Mouse (Mus musculus): ENCODE measurements around the gene Cnbd2. TPM values are rescaled to one million over a fixed set of nuclear protein-coding genes. Genes with fewer than 3 reads are reported as not detected.
A peak's percentile ranks its signal among the peaks of the same experiment; 100 is the strongest.

Cnbd2 gene
- polyA plus RNA-seq, 1 experiment from 2014 or later: 4.4 TPM

- H3K4me2 ChIP-seq (replicated peaks): peak within 1 kb of the TSS; percentile 96
- no peaks in the 10 kb centered on the region for H3K9me3 ChIP-seq
- peak within 1 kb of the TSS; percentile 58 for H3K27ac ChIP-seq
- H3K9ac ChIP-seq: peak within 1 kb of the TSS; percentile 78
- H3K4me1 ChIP-seq: peaks cover 26% of the 10 kb centered on the region
- 1% methylated on average over 68 of the region's 76 CpGs for WGBS
- H3K4me3 ChIP-seq: peak within 1 kb of the TSS; percentile 67
- no peaks in the 10 kb centered on the region for H3K36me3 ChIP-seq
- H3K27me3 ChIP-seq: peaks cover 70% of the 10 kb centered on the region
- ATAC-seq (ENCODE audit: low FRiP score, low read depth): peak; percentile 57
Observed at GRCm38 (mm10) chr2:156420694-156421380, 108.7 kb downstream of the Cnbd2 start, which contains the start of gene Epb41l1. TSS of gene Epb41l1 (plus strand) at chr2:156420909.

GRCm38 (mm10) chr2:156421381-156422110, 109.4 kb downstream of the Cnbd2 start:
- Histone ChIP-seq H3K4me1 (peaks cover 26% of the 10 kb centered on the region), H3K9me3 (no peaks in the 10 kb centered on the region), H3K9ac (peak overlapping the region; percentile 78), H3K27ac (no peak overlapping the region), H3K36me3 (no peaks in the 10 kb centered on the region), H3K27me3 (peaks cover 70% of the 10 kb centered on the region), H3K4me3 (peak overlapping the region; percentile 67), H3K4me2 (replicated peaks) (peak overlapping the region; percentile 96)
- peak; percentile 77 for ATAC-seq (ENCODE audit: low FRiP score, low read depth)
- WGBS: under 1% methylated on average over 35 of the region's 36 CpGs

- Histone ChIP-seq H3K36me3 (no peaks in the 10 kb centered on the region), H3K9me3 (no peaks in the 10 kb centered on the region), H3K9ac (no peak overlapping the region; the same call in 1 of the 2 replicates), H3K4me3 (peak overlapping the region; percentile 23), H3K27me3 (peaks cover 70% of the 10 kb centered on the region), H3K4me2 (replicated peaks) (peak overlapping the region; percentile 44), H3K4me1 (peaks cover 26% of the 10 kb centered on the region), H3K27ac (no peak overlapping the region)
- WGBS: 10% methylated on average over 8 of the region's 8 CpGs
- ATAC-seq (ENCODE audit: low FRiP score, low read depth): no peak
Observed at GRCm38 (mm10) chr2:156422631-156423030, 110.5 kb downstream of the Cnbd2 start.

- 70% methylated on average over 4 of the region's 4 CpGs for WGBS
- peaks cover 64% of the 10 kb centered on the region for H3K27me3 ChIP-seq
- no peak for ATAC-seq (ENCODE audit: low FRiP score, low read depth)
Observed at GRCm38 (mm10) chr2:156423672-156424071, 111.6 kb downstream of the Cnbd2 start.

More at GRCm38 (mm10) chr2:156423672-156424071, 111.6 kb downstream of the Cnbd2 start:
- Histone ChIP-seq H3K4me3 (no peak overlapping the region), H3K4me2 (replicated peaks) (no peak overlapping the region), H3K9me3 (no peaks in the 10 kb centered on the region), H3K36me3 (no peaks in the 10 kb centered on the region), H3K9ac (no peak overlapping the region), H3K4me1 (peaks cover 26% of the 10 kb centered on the region), H3K27ac (no peak overlapping the region)

Small RNAs within 50 kb of the gene (microRNA-seq; reads per million reads assigned to microRNA genes)
- gene Gm22758 (not detected), gene Gm22759 (not detected)

Other genes with a start within 250 kb of the Cnbd2 start
- gene Spag4, start 247.1 kb upstream of the Cnbd2 start, polyA plus RNA-seq (2015; fragmentation: Nextera tagmentation; extraction: Ambion mirVana): 3.9 and 4.3 TPM in 2 replicates
- gene Cpne1, start 200.3 kb upstream of the Cnbd2 start, polyA plus RNA-seq (2015; fragmentation: Nextera tagmentation; extraction: Ambion mirVana): 62.5 and 64.4 TPM in 2 replicates
- gene Rbm12, start 200.3 kb upstream of the Cnbd2 start, polyA plus RNA-seq (2015; fragmentation: Nextera tagmentation; extraction: Ambion mirVana): 28.8 and 36.8 TPM in 2 replicates
- 15.4 and 20.3 TPM in 2 replicates for gene Gm28036, start 185.2 kb upstream of the Cnbd2 start, polyA plus RNA-seq (2015; fragmentation: Nextera tagmentation; extraction: Ambion mirVana)
- gene Romo1, start 168.3 kb upstream of the Cnbd2 start, polyA plus RNA-seq (2015; fragmentation: Nextera tagmentation; extraction: Ambion mirVana): 382 and 393 TPM in 2 replicates
- 36.1 and 36.6 TPM in 2 replicates for gene Nfs1, start 168.1 kb upstream of the Cnbd2 start, polyA plus RNA-seq (2015; fragmentation: Nextera tagmentation; extraction: Ambion mirVana)
- 818 and 841 TPM in 2 replicates for gene Rbm39, start 132.1 kb upstream of the Cnbd2 start, polyA plus RNA-seq (2015; fragmentation: Nextera tagmentation; extraction: Ambion mirVana)
- gene Phf20, start 115.8 kb upstream of the Cnbd2 start, polyA plus RNA-seq (2015; fragmentation: Nextera tagmentation; extraction: Ambion mirVana): 91.7 and 94.0 TPM in 2 replicates
- 69.6 and 70.4 TPM in 2 replicates for gene Scand1, start 405 bp downstream of the Cnbd2 start, polyA plus RNA-seq (2015; fragmentation: Nextera tagmentation; extraction: Ambion mirVana)
- 3.3 and 3.7 TPM in 2 replicates for gene Epb41l1, start 108.6 kb downstream of the Cnbd2 start, polyA plus RNA-seq (2015; fragmentation: Nextera tagmentation; extraction: Ambion mirVana)
- gene Aar2, start 235.3 kb downstream of the Cnbd2 start, polyA plus RNA-seq (2015; fragmentation: Nextera tagmentation; extraction: Ambion mirVana): 37.4 and 38.6 TPM in 2 replicates